In the genomic region with DNA sequence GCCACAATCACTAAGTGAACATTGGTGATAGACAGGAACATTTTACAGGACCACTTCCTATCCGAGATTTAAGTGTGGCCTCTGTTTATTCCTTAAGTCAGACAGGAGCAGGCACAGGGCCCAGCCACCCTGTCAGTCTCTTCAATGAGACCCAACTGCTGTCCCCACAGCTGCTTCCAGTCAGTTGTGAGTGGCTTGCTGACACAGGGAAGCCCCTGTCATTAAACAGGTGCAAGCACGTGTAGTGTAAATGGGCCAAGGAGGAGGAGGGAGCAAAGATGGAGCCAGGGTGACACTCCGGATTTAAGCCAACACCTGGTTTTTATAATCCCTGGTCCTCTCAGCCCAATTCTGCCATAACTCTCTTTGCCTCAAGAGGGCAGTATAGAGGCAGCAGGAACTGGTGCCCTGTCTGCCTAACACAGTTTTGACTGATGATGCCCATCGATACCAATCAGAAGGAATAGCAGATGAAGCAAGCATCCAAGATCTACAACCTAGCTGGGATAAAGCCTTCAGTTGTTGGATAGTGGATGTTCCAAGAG, we compare ENCODE assay signal across 9 mouse cellular contexts. TPM values are rescaled to one million over a fixed set of nuclear protein-coding genes. Genes with fewer than 3 reads are reported as not detected.
DNase-seq lines count a peak whose midpoint lies in the region; ATAC-seq and TF ChIP-seq lines count a peak whose summit lies in the region.
"Had no signal": no experiment of that assay in that cellular context is flagged by ENCODE, and none has a peak within 500 bp of the region (broad histone marks: within the 10 kb centered on the region; RNA-seq: fewer than 3 reads in every experiment).

No protein-coding gene starts in this region.

- no peaks in the 10 kb centered on the region for H3K36me3 ChIP-seq in liver, adult 2 months (ENCODE audit: control insufficient read depth, insufficient read depth, low read length)
- H3K36me3 ChIP-seq in liver, embryonic 11.5 days (ENCODE audit: control insufficient read depth, insufficient read depth, low read length): no peaks in the 10 kb centered on the region
- no peaks in the 10 kb centered on the region for H3K36me3 ChIP-seq in limb, embryonic 12.5 days
- no peaks in the 10 kb centered on the region for H3K36me3 ChIP-seq in stomach, embryonic 16.5 days (ENCODE audit: control insufficient read depth, insufficient read depth, low read length)
- H3K36me3 ChIP-seq: lung, embryonic 15.5 days had no signal

- H3K4me2 ChIP-seq in liver, embryonic 11.5 days: no peak overlapping the region
- no peak overlapping the region for H3K4me2 ChIP-seq in limb, embryonic 12.5 days
- H3K4me2 ChIP-seq in stomach, embryonic 16.5 days (ENCODE audit: low read depth, low read length): no peak overlapping the region
- H3K4me2 ChIP-seq: lung, embryonic 15.5 days had no signal

- no peak overlapping the region for H3K4me3 ChIP-seq in liver, adult 2 months (ENCODE audit: insufficient read depth, low read depth, low read length)
- no peak overlapping the region for H3K4me3 ChIP-seq in liver, embryonic 11.5 days (ENCODE audit: low read depth, low read length)
- no peak overlapping the region for H3K4me3 ChIP-seq in limb, embryonic 12.5 days (replicated peaks)
- no peak overlapping the region for H3K4me3 ChIP-seq in stomach, embryonic 16.5 days (replicated peaks; ENCODE audit: low read length)
- H3K4me3 ChIP-seq: lung, embryonic 15.5 days had no signal

- no peaks in the 10 kb centered on the region for H3K9me3 ChIP-seq in liver, embryonic 11.5 days (ENCODE audit: control insufficient read depth, low read length)
- H3K9me3 ChIP-seq in limb, embryonic 12.5 days: no peaks in the 10 kb centered on the region
- H3K9me3 ChIP-seq in stomach, embryonic 16.5 days (replicated peaks; ENCODE audit: control insufficient read depth, low read length): no peaks in the 10 kb centered on the region
- H3K9me3 ChIP-seq: lung, embryonic 15.5 days had no signal

- no peak overlapping the region for H3K27ac ChIP-seq in liver, adult 2 months (replicated peaks; ENCODE audit: insufficient read depth, low read depth, low read length)
- H3K27ac ChIP-seq in liver, embryonic 11.5 days (ENCODE audit: low read depth, low read length): no peak overlapping the region
- no peak overlapping the region for H3K27ac ChIP-seq in limb, embryonic 12.5 days
- H3K27ac ChIP-seq in stomach, embryonic 16.5 days (ENCODE audit: low read length): no peak overlapping the region
- H3K27ac ChIP-seq: lung, embryonic 15.5 days had no signal

- no peaks in the 10 kb centered on the region for H3K27me3 ChIP-seq in liver, adult 2 months (ENCODE audit: control insufficient read depth, insufficient read depth, low read length)
- no peaks in the 10 kb centered on the region for H3K27me3 ChIP-seq in liver, embryonic 11.5 days (replicated peaks; ENCODE audit: control insufficient read depth, insufficient read depth, low read length)
- H3K27me3 ChIP-seq in limb, embryonic 12.5 days: peaks cover 17% of the 10 kb centered on the region
- H3K27me3 ChIP-seq in stomach, embryonic 16.5 days (ENCODE audit: control insufficient read depth, insufficient read depth, low read length): no peaks in the 10 kb centered on the region; the same call in 1 of the 2 replicates
- H3K27me3 ChIP-seq: lung, embryonic 15.5 days had no signal

- no peaks in the 10 kb centered on the region for H3K4me1 ChIP-seq in liver, adult 2 months (ENCODE audit: control insufficient read depth, insufficient read depth, low read length)
- H3K4me1 ChIP-seq in liver, embryonic 11.5 days (replicated peaks; ENCODE audit: control insufficient read depth, insufficient read depth, low read length): no peaks in the 10 kb centered on the region
- H3K4me1 ChIP-seq in limb, embryonic 12.5 days (replicated peaks): peaks cover 10% of the 10 kb centered on the region
- 0 out of 2 replicates have a peak, but pooled peaks cover 4% of the 10 kb centered on the region for H3K4me1 ChIP-seq in stomach, embryonic 16.5 days (ENCODE audit: control insufficient read depth, insufficient read depth, low read length)
- H3K4me1 ChIP-seq: lung, embryonic 15.5 days had no signal

- WGBS in liver, adult 2 months: 27% methylated on average over 4 of the region's 4 CpGs
- 28% methylated on average over 4 of the region's 4 CpGs for WGBS in liver, embryonic 11.5 days
- WGBS in limb, embryonic 12.5 days: 33% methylated on average over 4 of the region's 4 CpGs
- 20% methylated on average over 4 of the region's 4 CpGs for WGBS in stomach, embryonic 16.5 days

- H3K9ac ChIP-seq in liver, adult 2 months (ENCODE audit: low read depth, low read length): no peak overlapping the region
- H3K9ac ChIP-seq in liver, embryonic 11.5 days (ENCODE audit: low read depth, low read length): no peak overlapping the region
- no peak overlapping the region for H3K9ac ChIP-seq in limb, embryonic 12.5 days (replicated peaks)
- no peak overlapping the region for H3K9ac ChIP-seq in stomach, embryonic 16.5 days (ENCODE audit: low read length)
- H3K9ac ChIP-seq: lung, embryonic 15.5 days had no signal

- TF ChIP-seq POLR2A in liver, adult 2 months (IDR thresholded peaks at IDR 0.05; ENCODE audit: extremely low read depth, insufficient read depth, low read length): no peak

- no peaks in the 10 kb centered on the region for H3K79me2 ChIP-seq in liver, adult 2 months (ENCODE audit: control insufficient read depth, insufficient read depth, low read length)

- no peak for ATAC-seq in CD4-positive, CD25-positive, alpha-beta regulatory T cell, adult 4 months
- no peak for ATAC-seq in liver, embryonic 11.5 days (replicated peaks; ENCODE audit: low FRiP score)
- 0 out of 2 replicates have a peak, but pooled peaks have one; percentile 26 for ATAC-seq in cerebellum, adult (ENCODE audit: insufficient number of reproducible peaks, low FRiP score, low TSS enrichment)
- ATAC-seq in limb, embryonic 12.5 days (ENCODE audit: insufficient number of reproducible peaks, insufficient read depth, low FRiP score, low TSS enrichment, low read depth): peak; percentile 35; the same call in 1 of the 2 replicates
- ATAC-seq in stomach, embryonic 16.5 days (ENCODE audit: insufficient read depth, low FRiP score): peak; percentile 29; the same call in 1 of the 2 replicates

- DNase-seq in CD4-positive, CD25-positive, alpha-beta regulatory T cell, adult 2 months (ENCODE audit: low read depth, low spot score): peak; percentile 28
- peak; percentile 25 for DNase-seq in liver, adult 2 months (ENCODE audit: extremely low read depth, low read depth, low spot score)
- DNase-seq in liver, embryonic 11.5 days (ENCODE audit: low spot score): no peak
- peak; percentile 48 to 71 for DNase-seq in frontal cortex, postnatal 36 days (ENCODE audit: low spot score in 2 of 2)

- peak; percentile 73 for TF ChIP-seq CTCF in liver, adult 2 months (IDR thresholded peaks at IDR 0.05; ENCODE audit: low read depth, low read length)

RNA-seq across cellular contexts. Expression of a gene that starts 19.2 kb away (rescaled TPM):
- polyA plus RNA-seq in CD4-positive, CD25-positive, alpha-beta regulatory T cell, adult 4 months (2017; shearing (Covaris generic)): not detected
- 0.20 and 0.28 TPM in 2 replicates for total RNA-seq in liver, adult 2 months (2014; rRNA removed)
- polyA plus RNA-seq in liver, adult 2 months (2012; rRNA removed): 0.02 and 0.04 TPM in 2 replicates
- polyA plus RNA-seq in liver, embryonic 11.5 days (2014; fragmentation: Nextera tagmentation; extraction: Ambion mirVana): 0.30 and 0.60 TPM in 2 replicates
- polyA plus RNA-seq in limb, embryonic 12.5 days (2016; fragmentation: Nextera tagmentation; extraction: Ambion mirVana): 1.5 TPM in 2 replicates
- 0.42 and 2.1 TPM in 2 replicates for polyA plus RNA-seq in stomach, embryonic 16.5 days (2015; fragmentation: Nextera tagmentation; extraction: Ambion mirVana)

Comparison
In these comparisons a context has a peak if more than half of its experiments do, and no peak if none do; other contexts are left out.
1. ATAC-seq: peak in cerebellum, adult (single experiment), limb, embryonic 12.5 days (single experiment) and stomach, embryonic 16.5 days (single experiment); none in CD4-positive, CD25-positive, alpha-beta regulatory T cell, adult 4 months (single experiment) and liver, embryonic 11.5 days (single experiment).